Comparison of ENCODE assay signal across 23 mouse cellular contexts in the genomic region with DNA sequence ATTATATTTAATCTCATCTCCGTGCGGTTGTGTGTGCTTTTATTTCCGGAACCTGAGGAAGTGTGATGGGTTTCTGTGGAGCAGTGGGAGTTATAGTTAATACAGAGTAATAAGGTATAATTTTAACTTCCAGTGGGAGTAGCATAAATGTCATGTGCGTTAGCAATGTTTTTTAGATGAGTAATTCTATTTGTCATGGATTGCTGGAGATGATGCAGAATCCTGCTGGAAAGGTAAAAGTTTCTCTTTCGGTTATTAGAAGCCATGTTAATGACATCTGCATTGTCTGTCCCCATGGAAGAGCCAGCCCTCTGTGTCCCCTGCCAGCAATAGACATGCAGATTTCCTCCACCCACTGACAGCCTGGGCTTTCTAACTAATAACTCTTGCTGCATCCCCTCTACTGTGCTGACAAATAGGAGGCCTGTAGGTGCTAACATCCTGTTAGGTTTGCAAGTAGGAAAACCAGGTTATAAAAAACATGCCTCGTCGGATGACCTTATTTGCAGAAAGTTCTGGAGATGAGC. TPM values are rescaled to one million over a fixed set of nuclear protein-coding genes. Genes with fewer than 3 reads are reported as not detected.
A peak's percentile ranks its signal among the peaks of the same experiment; 100 is the strongest.
DNase-seq lines count a peak whose midpoint lies in the region; ATAC-seq lines count a peak whose summit lies in the region.
"Had no signal": no experiment of that assay in that cellular context is flagged by ENCODE, and none has a peak within 500 bp of the region (broad histone marks: within the 10 kb centered on the region; RNA-seq: fewer than 3 reads in every experiment).

No protein-coding gene starts in this region.

- 0 out of 2 replicates have a peak, but pooled peaks have one; percentile 21 for ATAC-seq in frontal cortex, adult (ENCODE audit: low TSS enrichment)
- ATAC-seq: forebrain, embryonic 15.5 days; hindbrain, postnatal 0 days; inflammation-experienced regulatory T-cells, adult 6 months; Patski had no signal

- DNase-seq in frontal cortex, postnatal 14 days (ENCODE audit: low spot score in 2 of 2) = no peak
- peak; percentile 40 for DNase-seq in layer of hippocampus, adult 11-12 months (ENCODE audit: low spot score)
- no peak for DNase-seq in layer of hippocampus, adult 8-10 months (ENCODE audit: low spot score in 2 of 2)
- peak; percentile 63 for DNase-seq in layer of hippocampus, adult 9-11 months
- DNase-seq in layer of hippocampus, postnatal 36 days = no peak
- peak; percentile 60 for DNase-seq in brain, adult 2 months (ENCODE audit: low read depth, low spot score)
- DNase-seq: adrenal gland, postnatal 10 days; B cell, adult 2 months; cerebellum, adult 11 months; cerebellum, adult 2 months; cerebellum, adult 9-11 months; cerebellum, postnatal 25 days; gastrocnemius, postnatal 14 days; heart, adult 18-20 months; heart, postnatal 14 days; heart, postnatal 4 days had no signal

RNA-seq across cellular contexts. Expression of a gene that starts 10.4 kb away (rescaled TPM):
- 100 to 1,000 TPM; 113 to 152 (median 122) TPM for total RNA-seq in layer of hippocampus, adult 8-10 months (2022)
- 100 to 1,000 TPM; 133 to 138 TPM for total RNA-seq in layer of hippocampus, postnatal 36 days (2021)

RNA-seq across cellular contexts. Expression of a gene that starts 25.4 kb away (rescaled TPM):
- 10 to 100 TPM; 28.9 to 57.9 (median 42.3) TPM for total RNA-seq in layer of hippocampus, adult 8-10 months (2022)
- total RNA-seq in layer of hippocampus, postnatal 36 days (2021) = 10 to 100 TPM; 45.5 to 45.7 TPM
- total RNA-seq: common myeloid progenitor, adult 5-6 weeks; G1E had no signal

Comparison
In these comparisons a context has a peak if more than half of its experiments do, and no peak if none do; other contexts are left out.
1. DNase-seq: peak in layer of hippocampus, adult 11-12 months (single experiment), layer of hippocampus, adult 9-11 months (single experiment) and brain, adult 2 months (single experiment); none in frontal cortex, postnatal 14 days (0 of 2), layer of hippocampus, adult 8-10 months (0 of 2) and layer of hippocampus, postnatal 36 days (0 of 2).